Mouse (Mus musculus) embryonic fibroblast, embryonic 13.5 days (primary cell): Measurements from ENCODE around the gene Flnb. TPM values are rescaled to one million over a fixed set of nuclear protein-coding genes. Genes with fewer than 3 reads are reported as not detected.
A peak's percentile ranks its signal among the peaks of the same experiment; 100 is the strongest.

Experiments used
- H3K27ac ChIP-seq: 2 replicates; pipeline ENCODE4 v1.5.1; 2012; ENCODE audit warnings: low read length, control low read depth, inconsistent platforms; ENCODE audit not compliant: insufficient read depth
- H3K4me1 ChIP-seq: 2 replicates; pipeline ENCODE4 v1.6.1; 2011; ENCODE audit warnings: low read length; ENCODE audit not compliant: control insufficient read depth, insufficient read depth
- H3K4me3 ChIP-seq: 2 replicates; pipeline ENCODE4 v1.5.1; 2011; ENCODE audit warnings: mild to moderate bottlenecking, control low read depth, low read length; ENCODE audit not compliant: insufficient read depth
- CTCF ChIP-seq: IDR thresholded peaks from 2 replicates; pipeline ENCODE4 v1.5.1; 2011; ENCODE audit warnings: mild to moderate bottlenecking, control low read depth, low read length, moderate library complexity, borderline replicate concordance; ENCODE audit not compliant: insufficient read depth
- POLR2A ChIP-seq: IDR thresholded peaks from 2 replicates; pipeline ENCODE4 v1.6.1; 2011; ENCODE audit warnings: low read depth, mild to moderate bottlenecking, control low read depth, low read length, moderate library complexity
- polyA plus RNA-seq: library from polyadenylated mRNA; stranded (reverse); fragments of >200 nt; gene quantifications from 2 replicates; pipeline ENCODE4 v1.2.4, GENCODE M21; 2011; ENCODE audit warnings: low read depth; ENCODE audit not compliant: missing spikeins, insufficient read length

Flnb gene
- polyA plus RNA-seq, 1 experiment, result 190 TPM

- Histone ChIP-seq H3K4me1 (peaks cover 36% of the 10 kb centered on the region), H3K27ac (peak overlapping the region; percentile 84), H3K4me3 (no peak overlapping the region)
- TF ChIP-seq POLR2A (no peak), CTCF (no peak)
Measured at GRCm38 (mm10) chr14:7846696-7847095, 28.9 kb downstream of the Flnb start.

DNA sequence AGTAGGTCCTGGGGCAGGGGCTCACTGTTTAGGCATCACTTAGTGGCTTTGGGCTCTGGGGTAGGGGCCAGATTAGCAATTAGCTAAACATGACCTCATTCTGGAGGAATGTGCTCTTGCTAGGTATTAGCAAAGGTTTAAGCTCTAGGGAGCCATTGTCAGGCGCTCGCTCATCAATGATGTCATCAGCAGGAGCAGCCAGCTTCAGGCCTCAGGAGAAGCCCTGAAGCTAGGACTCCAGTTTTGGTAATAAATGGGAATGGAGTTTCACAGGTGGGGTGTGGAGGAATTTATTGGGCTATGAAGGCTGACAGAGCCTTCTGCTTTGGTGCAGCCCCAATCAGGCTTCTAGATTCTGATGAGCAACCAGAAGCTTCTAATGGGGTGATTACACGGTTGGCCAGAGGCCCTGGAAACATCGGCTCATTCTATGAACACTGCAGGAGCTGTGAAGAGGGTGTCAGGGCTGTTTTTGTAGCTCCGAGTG is 30.0 kb downstream of the Flnb start:
- TF ChIP-seq CTCF (no peak), POLR2A (no peak)
- Histone ChIP-seq H3K4me3 (no peak overlapping the region), H3K4me1 (peaks cover 39% of the 10 kb centered on the region), H3K27ac (peak overlapping the region; percentile 84)

DNA sequence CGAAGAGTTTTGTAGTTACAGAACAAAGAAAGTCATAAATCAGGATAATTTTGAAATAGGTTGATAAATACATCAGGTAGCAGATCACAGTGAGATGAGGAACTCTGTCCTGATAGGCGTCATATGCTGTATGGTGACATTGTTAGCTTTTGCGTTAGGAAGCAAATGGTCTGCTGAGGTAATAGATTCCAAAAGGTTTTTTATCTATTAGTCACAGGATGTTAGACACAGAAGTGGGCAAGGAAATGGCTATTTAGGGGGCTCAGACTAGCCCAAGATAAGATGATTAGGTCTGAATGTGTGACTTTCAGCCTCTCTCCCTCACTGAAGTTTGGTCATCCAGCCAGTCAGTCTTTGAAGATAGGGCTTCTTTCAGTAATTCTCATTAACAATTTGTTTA is 33.2 kb downstream of the Flnb start:
- H3K4me3 ChIP-seq, result no peak overlapping the region
- H3K27ac ChIP-seq, result peak overlapping the region; percentile 84
- peaks cover 41% of the 10 kb centered on the region for H3K4me1 ChIP-seq
- no peak for TF ChIP-seq CTCF
- no peak for TF ChIP-seq POLR2A

DNA sequence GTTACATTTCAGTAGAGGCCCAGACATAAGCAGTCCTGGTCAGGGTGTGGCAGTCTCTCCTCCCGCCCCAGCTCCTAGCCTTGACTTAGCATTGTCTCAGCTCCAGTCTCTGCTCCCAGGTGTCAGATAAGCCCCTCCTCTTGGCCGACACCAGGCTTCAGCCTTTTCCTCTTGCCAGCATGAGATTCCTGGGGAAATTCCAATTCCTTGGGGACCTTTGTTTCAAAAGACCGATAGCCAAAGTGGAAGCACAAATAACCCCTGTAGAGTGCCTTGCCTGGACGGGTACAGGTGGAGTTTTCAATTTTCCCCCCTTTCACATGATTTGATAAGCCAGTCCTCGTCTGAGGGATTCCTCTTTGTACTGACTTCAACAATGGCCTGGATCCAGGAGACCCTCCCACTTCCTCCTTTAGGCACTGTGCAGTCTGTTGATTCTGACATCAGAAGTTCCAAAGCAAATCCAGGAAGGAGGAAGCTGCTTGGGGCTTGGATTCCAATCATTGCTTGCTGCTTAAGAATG is 33.8 kb downstream of the Flnb start:
- Histone ChIP-seq H3K4me3 (no peak overlapping the region), H3K27ac (peak overlapping the region; percentile 84), H3K4me1 (peaks cover 44% of the 10 kb centered on the region)
- TF ChIP-seq CTCF (no peak), POLR2A (no peak)

GRCm38 (mm10) chr14:7853691-7854090 is 35.9 kb downstream of the Flnb start:
- Histone ChIP-seq H3K27ac (peak overlapping the region; percentile 6; the same call in 1 of the 2 replicates), H3K4me3 (no peak overlapping the region), H3K4me1 (peaks cover 45% of the 10 kb centered on the region)
- TF ChIP-seq POLR2A (no peak), CTCF (no peak)

GRCm38 (mm10) chr14:7854366-7854765 is 36.6 kb downstream of the Flnb start:
- TF ChIP-seq CTCF (no peak), POLR2A (no peak)
- Histone ChIP-seq H3K27ac (peak overlapping the region; percentile 7; the same call in 1 of the 2 replicates), H3K4me1 (peaks cover 42% of the 10 kb centered on the region), H3K4me3 (no peak overlapping the region)

GRCm38 (mm10) chr14:7855101-7855500 is 37.3 kb downstream of the Flnb start:
- Histone ChIP-seq H3K4me1 (peaks cover 36% of the 10 kb centered on the region), H3K4me3 (no peak overlapping the region), H3K27ac (0 out of 2 replicates have a peak overlapping the region, but pooled peaks have one; percentile 4)
- TF ChIP-seq POLR2A, result no peak
- TF ChIP-seq CTCF, result no peak

DNA sequence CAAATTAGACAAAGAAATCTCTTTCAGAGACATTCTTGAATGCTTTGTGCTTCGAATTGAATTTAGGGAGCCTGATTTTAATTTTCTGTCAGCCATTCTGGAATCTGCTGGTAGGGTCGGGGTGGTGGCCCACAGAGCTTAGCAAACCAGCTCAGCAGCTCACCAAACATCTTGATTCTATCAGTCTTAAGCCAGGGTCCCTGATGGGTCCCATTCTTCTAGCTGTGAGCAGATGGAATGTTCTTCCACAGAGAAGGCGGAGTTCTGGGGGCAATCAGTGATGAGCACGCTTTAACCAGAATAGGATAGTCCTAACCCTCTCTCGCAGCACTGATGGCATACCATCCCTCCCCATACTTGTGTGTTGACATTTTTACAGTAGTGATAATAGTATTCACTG is 37.7 kb downstream of the Flnb start:
- H3K4me1 ChIP-seq, result peaks cover 34% of the 10 kb centered on the region

DNA sequence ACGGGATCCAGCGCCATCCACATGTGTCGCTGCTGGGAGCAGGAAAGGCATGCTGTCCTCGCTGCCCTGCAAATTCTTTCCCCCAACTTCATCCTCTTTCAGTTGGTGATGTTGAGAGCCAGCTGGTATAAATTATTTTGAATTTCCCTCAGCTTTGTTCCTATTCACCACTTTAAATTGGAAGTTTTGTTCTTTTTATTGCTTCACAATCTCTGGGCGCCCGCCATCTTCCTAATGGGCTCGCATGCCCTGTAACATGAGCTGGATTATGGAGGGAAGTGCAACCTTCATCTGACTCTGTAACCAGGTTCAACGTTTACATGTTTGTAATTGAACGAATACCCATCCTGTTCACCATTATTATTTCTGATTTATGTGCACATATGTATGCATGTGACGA is 38.6 kb downstream of the Flnb start:
- Histone ChIP-seq H3K4me1 (peaks cover 34% of the 10 kb centered on the region), H3K27ac (peak overlapping the region; percentile 3; the same call in 1 of the 2 replicates), H3K4me3 (no peak overlapping the region)
- TF ChIP-seq CTCF, result no peak
- TF ChIP-seq POLR2A, result no peak

More for the DNA sequence above, 37.7 kb downstream of the Flnb start:
- H3K4me3 ChIP-seq, result no peak overlapping the region
- no peak for TF ChIP-seq CTCF
- TF ChIP-seq POLR2A, result no peak
- H3K27ac ChIP-seq, result peak overlapping the region; percentile 4; the same call in 1 of the 2 replicates

DNA sequence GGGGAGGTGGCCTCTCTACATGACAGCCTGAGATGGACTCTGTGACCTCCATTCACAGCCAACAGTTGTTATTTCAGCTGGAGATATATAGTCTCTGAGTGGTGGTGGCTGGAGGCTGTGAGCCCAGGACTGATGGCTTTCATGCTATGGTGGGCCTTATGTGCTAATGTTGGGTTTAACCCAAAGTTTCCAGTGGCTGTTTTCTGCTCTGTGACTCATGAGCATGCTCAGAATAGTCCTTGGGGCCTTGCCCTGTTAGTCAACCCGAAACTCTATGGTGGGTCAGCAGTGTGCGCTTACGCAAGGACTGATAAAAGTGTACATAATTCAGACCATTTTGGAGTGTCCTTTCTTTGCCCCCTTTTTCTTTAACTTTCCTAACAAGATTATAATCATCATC is 40.1 kb downstream of the Flnb start:
- Histone ChIP-seq H3K27ac (no peak overlapping the region), H3K4me1 (peaks cover 25% of the 10 kb centered on the region), H3K4me3 (no peak overlapping the region)
- no peak for TF ChIP-seq POLR2A
- no peak for TF ChIP-seq CTCF
